Mouse (Mus musculus) hindbrain, embryonic 12.5 days (tissue): ENCODE results near the gene Ubash3b. TPM values are rescaled to one million over a fixed set of nuclear protein-coding genes. Genes with fewer than 3 reads are reported as not detected.

Source experiments
- ATAC-seq: fragments of 200-750 bp; cut with Nextera tagmentation; 2 replicates; pipeline ENCODE4 v1.8.0; 2017; ENCODE audit warnings: moderate TSS enrichment; ENCODE audit not compliant: low FRiP score
- H3K27ac ChIP-seq: fragments of 300-500 bp; sonication (generic); 2 replicates; pipeline ENCODE4 v1.5.1; 2016; ENCODE audit warnings: mild to moderate bottlenecking
- H3K27me3 ChIP-seq: fragments of 300-500 bp; sonication (generic); 2 replicates; pipeline ENCODE4 v1.6.1; 2016; ENCODE audit warnings: mild to moderate bottlenecking
- H3K36me3 ChIP-seq: fragments of 300-500 bp; sonication (generic); 2 replicates; pipeline ENCODE4 v1.6.1; 2016; ENCODE audit warnings: mild to moderate bottlenecking
- H3K4me1 ChIP-seq: fragments of 300-500 bp; sonication (generic); 2 replicates; pipeline ENCODE4 v1.6.1; 2016
- H3K4me2 ChIP-seq: fragments of 300-500 bp; sonication (generic); replicated peaks from 2 replicates; pipeline ENCODE4 v1.6.1; 2016; ENCODE audit warnings: mild to moderate bottlenecking
- H3K4me3 ChIP-seq: fragments of 300-500 bp; sonication (generic); 2 replicates; pipeline ENCODE4 v1.5.1; 2016; ENCODE audit warnings: mild to moderate bottlenecking
- H3K9ac ChIP-seq: fragments of 300-500 bp; sonication (generic); 2 replicates; pipeline ENCODE4 v1.6.1; 2016; ENCODE audit warnings: mild to moderate bottlenecking, moderate library complexity
- H3K9me3 ChIP-seq: fragments of 300-500 bp; sonication (generic); replicated peaks from 2 replicates; pipeline ENCODE4 v1.6.1; 2016; ENCODE audit warnings: mild to moderate bottlenecking
- WGBS: fragments of 180-500 bp; shearing (Covaris S2); methylation state at CpG from one replicate; pipeline ENCODE4 v1.1.7; 2016; 5-methylcytosine and 5-hydroxymethylcytosine counted together
- polyA plus RNA-seq: library from polyadenylated mRNA; unstranded; fragments of >200 nt; fragmentation: Nextera tagmentation; extraction: Ambion mirVana; gene quantifications from 2 replicates; pipeline ENCODE4 v1.2.1, GENCODE M21; 2016

The Ubash3b gene
- polyA plus RNA-seq, 1 experiment from 2014 or later = 14.6 TPM

- ATAC-seq = no peak
- Histone ChIP-seq H3K4me1 (peaks cover 20% of the 10 kb centered on the region), H3K4me2 (no peak overlapping the region), H3K36me3 (no peaks in the 10 kb centered on the region), H3K9ac (no peak overlapping the region), H3K27me3 (no peaks in the 10 kb centered on the region), H3K27ac (no peak overlapping the region), H3K9me3 (no peaks in the 10 kb centered on the region), H3K4me3 (no peak overlapping the region)
- 73% methylated on average over 8 of the region's 8 CpGs for WGBS
These were observed 102.5 kb downstream of the Ubash3b start for GRCm38 (mm10) chr9:41058765-41059535.

GRCm38 (mm10) chr9:41054166-41054565 lies 107.3 kb downstream of the Ubash3b start:
- Histone ChIP-seq H3K27me3 (no peaks in the 10 kb centered on the region), H3K27ac (no peak overlapping the region), H3K4me1 (peaks cover 11% of the 10 kb centered on the region), H3K4me3 (no peak overlapping the region), H3K36me3 (no peaks in the 10 kb centered on the region), H3K9me3 (no peaks in the 10 kb centered on the region), H3K4me2 (no peak overlapping the region), H3K9ac (no peak overlapping the region)
- WGBS = 85% methylated on average over 9 of the region's 9 CpGs
- no peak for ATAC-seq

GRCm38 (mm10) chr9:41053478-41053877 lies 108.0 kb downstream of the Ubash3b start:
- Histone ChIP-seq H3K4me3 (no peak overlapping the region), H3K27me3 (no peaks in the 10 kb centered on the region), H3K4me2 (no peak overlapping the region), H3K27ac (no peak overlapping the region), H3K4me1 (peaks cover 11% of the 10 kb centered on the region), H3K9me3 (no peaks in the 10 kb centered on the region), H3K36me3 (no peaks in the 10 kb centered on the region), H3K9ac (no peak overlapping the region)
- no peak for ATAC-seq
- WGBS = 60% methylated on average over 4 of the region's 4 CpGs

- Histone ChIP-seq H3K9ac (no peak overlapping the region), H3K4me1 (peaks cover 11% of the 10 kb centered on the region), H3K27ac (peak overlapping the region; percentile 76), H3K9me3 (no peaks in the 10 kb centered on the region), H3K36me3 (no peaks in the 10 kb centered on the region), H3K4me3 (no peak overlapping the region), H3K27me3 (no peaks in the 10 kb centered on the region), H3K4me2 (no peak overlapping the region)
- WGBS = 53% methylated on average over 11 of the region's 11 CpGs
- ATAC-seq = peak; percentile 61
These were observed 110.2 kb downstream of the Ubash3b start for GRCm38 (mm10) chr9:41051080-41051932.

- Histone ChIP-seq H3K36me3 (no peaks in the 10 kb centered on the region), H3K4me2 (no peak overlapping the region), H3K9ac (no peak overlapping the region), H3K27me3 (no peaks in the 10 kb centered on the region), H3K9me3 (no peaks in the 10 kb centered on the region), H3K4me3 (no peak overlapping the region), H3K27ac (peak overlapping the region; percentile 76), H3K4me1 (peaks cover 11% of the 10 kb centered on the region)
- 71% methylated on average over 12 of the region's 12 CpGs for WGBS
- ATAC-seq = no peak
These were observed 111.0 kb downstream of the Ubash3b start for GRCm38 (mm10) chr9:41050331-41051079.

GRCm38 (mm10) chr9:41049282-41049681 lies 112.2 kb downstream of the Ubash3b start:
- Histone ChIP-seq H3K4me2 (no peak overlapping the region), H3K36me3 (no peaks in the 10 kb centered on the region), H3K4me3 (no peak overlapping the region), H3K4me1 (peaks cover 11% of the 10 kb centered on the region), H3K9ac (no peak overlapping the region), H3K9me3 (no peaks in the 10 kb centered on the region), H3K27ac (no peak overlapping the region), H3K27me3 (no peaks in the 10 kb centered on the region)
- WGBS = 90% methylated on average over 7 of the region's 7 CpGs
- no peak for ATAC-seq

- H3K4me2 ChIP-seq = no peak overlapping the region
- no peak overlapping the region for H3K4me3 ChIP-seq
- ATAC-seq = no peak
- no peak overlapping the region for H3K9ac ChIP-seq
- H3K27me3 ChIP-seq = no peaks in the 10 kb centered on the region
- no peak overlapping the region for H3K27ac ChIP-seq
- WGBS = 88% methylated on average over 3 of the region's 3 CpGs
- no peaks in the 10 kb centered on the region for H3K9me3 ChIP-seq
- peaks cover 11% of the 10 kb centered on the region for H3K4me1 ChIP-seq
- H3K36me3 ChIP-seq = no peaks in the 10 kb centered on the region
These were observed 112.7 kb downstream of the Ubash3b start for GRCm38 (mm10) chr9:41048820-41049219.

- Histone ChIP-seq H3K27ac (no peak overlapping the region), H3K27me3 (no peaks in the 10 kb centered on the region), H3K4me3 (no peak overlapping the region), H3K4me2 (no peak overlapping the region), H3K9me3 (no peaks in the 10 kb centered on the region), H3K36me3 (no peaks in the 10 kb centered on the region), H3K9ac (no peak overlapping the region), H3K4me1 (peaks cover 11% of the 10 kb centered on the region)
- no peak for ATAC-seq
- 93% methylated on average over 7 of the region's 7 CpGs for WGBS
These were observed 113.3 kb downstream of the Ubash3b start for GRCm38 (mm10) chr9:41048216-41048615.

GRCm38 (mm10) chr9:41047654-41048053 lies 113.8 kb downstream of the Ubash3b start:
- no peak overlapping the region for H3K27ac ChIP-seq
- no peak overlapping the region for H3K4me2 ChIP-seq
- no peaks in the 10 kb centered on the region for H3K27me3 ChIP-seq
- no peak overlapping the region for H3K4me3 ChIP-seq
- peaks cover 11% of the 10 kb centered on the region for H3K4me1 ChIP-seq
- H3K36me3 ChIP-seq = no peaks in the 10 kb centered on the region
- WGBS = 95% methylated on average over 2 of the region's 2 CpGs
- no peak for ATAC-seq
- H3K9ac ChIP-seq = no peak overlapping the region
- H3K9me3 ChIP-seq = no peaks in the 10 kb centered on the region

- no peak for ATAC-seq
- 17% methylated on average over 3 of the region's 3 CpGs for WGBS
- H3K27ac ChIP-seq = no peak overlapping the region
- no peak overlapping the region for H3K4me2 ChIP-seq
- H3K36me3 ChIP-seq = no peaks in the 10 kb centered on the region
- H3K4me1 ChIP-seq = no peaks in the 10 kb centered on the region
- no peak overlapping the region for H3K4me3 ChIP-seq
- H3K9me3 ChIP-seq = no peaks in the 10 kb centered on the region
- no peaks in the 10 kb centered on the region for H3K27me3 ChIP-seq
- H3K9ac ChIP-seq = no peak overlapping the region
These were observed 116.9 kb downstream of the Ubash3b start for GRCm38 (mm10) chr9:41044626-41045025.

- Histone ChIP-seq H3K9me3 (no peaks in the 10 kb centered on the region), H3K4me2 (no peak overlapping the region), H3K9ac (no peak overlapping the region), H3K36me3 (no peaks in the 10 kb centered on the region), H3K27me3 (no peaks in the 10 kb centered on the region), H3K4me3 (no peak overlapping the region), H3K27ac (no peak overlapping the region), H3K4me1 (no peaks in the 10 kb centered on the region)
- WGBS = 81% methylated on average over 5 of the region's 5 CpGs
- ATAC-seq = no peak
These were observed 117.9 kb downstream of the Ubash3b start for GRCm38 (mm10) chr9:41043641-41044040.

GRCm38 (mm10) chr9:41041404-41041803 lies 120.1 kb downstream of the Ubash3b start:
- H3K4me2 ChIP-seq = no peak overlapping the region
- no peak overlapping the region for H3K4me3 ChIP-seq
- ATAC-seq = no peak
- no peaks in the 10 kb centered on the region for H3K27me3 ChIP-seq
- 82% methylated on average over 3 of the region's 3 CpGs for WGBS
- peaks cover 2% of the 10 kb centered on the region; the same call in 1 of the 2 replicates for H3K4me1 ChIP-seq
- H3K27ac ChIP-seq = no peak overlapping the region
- no peaks in the 10 kb centered on the region for H3K9me3 ChIP-seq
- H3K36me3 ChIP-seq = no peaks in the 10 kb centered on the region
- no peak overlapping the region for H3K9ac ChIP-seq
